Mouse (Mus musculus) CH12.LX (cell line): Measurements from ENCODE around the gene Rabac1. TPM values are rescaled to one million over a fixed set of nuclear protein-coding genes. Genes with fewer than 3 reads are reported as not detected.

ENCODE experiments used
- polyA plus RNA-seq: library from polyadenylated mRNA; unstranded; fragments of >175 nt; gene quantifications from 2 replicates; pipeline ENCODE4 v1.2.1, GENCODE M21; 2012; ENCODE audit warnings: low read depth; ENCODE audit not compliant: insufficient read length
- total RNA-seq, 2 experiments: library from RNA; depleted of rRNA; stranded (reverse); fragments of 300-350 nt in 1 of 2; fragments of >200 nt in 1 of 2; gene quantifications; 2 replicates each; pipeline ENCODE4 v1.2.3; 2012 to 2014

Rabac1 gene
- total and polyA plus RNA-seq, 3 experiments, result 44.6 to 135 (median 70.5) TPM

Other genes with a start within 250 kb of the Rabac1 start
- not detected in 2 replicates for gene Gm4763, start 245.8 kb downstream of the Rabac1 start, total RNA-seq (2012; rRNA removed)
- not detected in 2 replicates for gene Gm4763, start 245.8 kb downstream of the Rabac1 start, total RNA-seq (2014; rRNA removed)
- not detected in 2 replicates for gene Gm4763, start 245.8 kb downstream of the Rabac1 start, polyA plus RNA-seq
- gene Cd177, start 212.4 kb downstream of the Rabac1 start, total RNA-seq (2012; rRNA removed), result not detected in 2 replicates
- not detected in 2 replicates for gene Cd177, start 212.4 kb downstream of the Rabac1 start, total RNA-seq (2014; rRNA removed)
- gene Cd177, start 212.4 kb downstream of the Rabac1 start, polyA plus RNA-seq, result not detected in 2 replicates
- gene Ceacam10, start 195.5 kb downstream of the Rabac1 start, total RNA-seq (2012; rRNA removed), result 0.17 TPM in 1 of 2 replicates, not detected in the other
- not detected in 2 replicates for gene Ceacam10, start 195.5 kb downstream of the Rabac1 start, total RNA-seq (2014; rRNA removed)
- gene Ceacam10, start 195.5 kb downstream of the Rabac1 start, polyA plus RNA-seq, result not detected in 2 replicates
- gene Gm9844, start 110.5 kb downstream of the Rabac1 start, total RNA-seq (2012; rRNA removed), result 1.3 and 1.4 TPM in 2 replicates
- 19.9 and 25.1 TPM in 2 replicates for gene Gm9844, start 110.5 kb downstream of the Rabac1 start, total RNA-seq (2014; rRNA removed)
- 4.7 and 10.2 TPM in 2 replicates for gene Gm9844, start 110.5 kb downstream of the Rabac1 start, polyA plus RNA-seq
- gene Lypd4, start 102.8 kb downstream of the Rabac1 start, total RNA-seq (2012; rRNA removed), result not detected in 2 replicates
- not detected in 2 replicates for gene Lypd4, start 102.8 kb downstream of the Rabac1 start, total RNA-seq (2014; rRNA removed)
- gene Lypd4, start 102.8 kb downstream of the Rabac1 start, polyA plus RNA-seq, result not detected in 2 replicates
- gene Dmrtc2, start 102.7 kb downstream of the Rabac1 start, total RNA-seq (2012; rRNA removed), result not detected in 2 replicates
- gene Dmrtc2, start 102.7 kb downstream of the Rabac1 start, total RNA-seq (2014; rRNA removed), result not detected in 2 replicates
- gene Dmrtc2, start 102.7 kb downstream of the Rabac1 start, polyA plus RNA-seq, result not detected in 2 replicates
- gene Rps19, start 88.4 kb downstream of the Rabac1 start, total RNA-seq (2012; rRNA removed), result 4,140 and 4,169 TPM in 2 replicates
- gene Rps19, start 88.4 kb downstream of the Rabac1 start, total RNA-seq (2014; rRNA removed), result 2,094 and 2,149 TPM in 2 replicates
- gene Rps19, start 88.4 kb downstream of the Rabac1 start, polyA plus RNA-seq, result 1,720 and 1,739 TPM in 2 replicates
- gene Cd79a, start 75.4 kb downstream of the Rabac1 start, total RNA-seq (2012; rRNA removed), result 71.3 and 75.2 TPM in 2 replicates
- 46.6 and 51.8 TPM in 2 replicates for gene Cd79a, start 75.4 kb downstream of the Rabac1 start, total RNA-seq (2014; rRNA removed)
- 313 and 422 TPM in 2 replicates for gene Cd79a, start 75.4 kb downstream of the Rabac1 start, polyA plus RNA-seq
- gene Arhgef1, start 69.8 kb downstream of the Rabac1 start, total RNA-seq (2012; rRNA removed), result 37.8 and 40.2 TPM in 2 replicates
- 14.6 and 17.8 TPM in 2 replicates for gene Arhgef1, start 69.8 kb downstream of the Rabac1 start, total RNA-seq (2014; rRNA removed)
- 128 and 134 TPM in 2 replicates for gene Arhgef1, start 69.8 kb downstream of the Rabac1 start, polyA plus RNA-seq
- not detected in 2 replicates for gene Gm4881, start 28.3 kb downstream of the Rabac1 start, total RNA-seq (2012; rRNA removed)
- not detected in 2 replicates for gene Gm4881, start 28.3 kb downstream of the Rabac1 start, total RNA-seq (2014; rRNA removed)
- gene Gm4881, start 28.3 kb downstream of the Rabac1 start, polyA plus RNA-seq, result not detected in 2 replicates
- gene Atp1a3, start 33.2 kb upstream of the Rabac1 start, total RNA-seq (2012; rRNA removed), result 0.08 and 0.17 TPM in 2 replicates
- not detected in 2 replicates for gene Atp1a3, start 33.2 kb upstream of the Rabac1 start, total RNA-seq (2014; rRNA removed)
- gene Atp1a3, start 33.2 kb upstream of the Rabac1 start, polyA plus RNA-seq, result 0.15 and 0.24 TPM in 2 replicates
- gene Grik5, start 99.6 kb upstream of the Rabac1 start, total RNA-seq (2012; rRNA removed), result 0.88 and 2.1 TPM in 2 replicates
- gene Grik5, start 99.6 kb upstream of the Rabac1 start, total RNA-seq (2014; rRNA removed), result 0.80 and 1.0 TPM in 2 replicates
- gene Grik5, start 99.6 kb upstream of the Rabac1 start, polyA plus RNA-seq, result 1.5 and 2.0 TPM in 2 replicates
- 11.2 and 11.8 TPM in 2 replicates for gene Zfp574, start 99.8 kb upstream of the Rabac1 start, total RNA-seq (2012; rRNA removed)
- gene Zfp574, start 99.8 kb upstream of the Rabac1 start, total RNA-seq (2014; rRNA removed), result 2.8 and 3.4 TPM in 2 replicates
- gene Zfp574, start 99.8 kb upstream of the Rabac1 start, polyA plus RNA-seq, result 11.9 and 13.3 TPM in 2 replicates
- 28.2 and 46.1 TPM in 2 replicates for gene Pou2f2, start 207.0 kb upstream of the Rabac1 start, total RNA-seq (2012; rRNA removed)
- 7.3 and 8.9 TPM in 2 replicates for gene Pou2f2, start 207.0 kb upstream of the Rabac1 start, total RNA-seq (2014; rRNA removed)
- 72.1 and 102 TPM in 2 replicates for gene Pou2f2, start 207.0 kb upstream of the Rabac1 start, polyA plus RNA-seq
- 11.7 and 12.1 TPM in 2 replicates for gene Dedd2, start 247.9 kb upstream of the Rabac1 start, total RNA-seq (2012; rRNA removed)
- gene Dedd2, start 247.9 kb upstream of the Rabac1 start, total RNA-seq (2014; rRNA removed), result 10.7 and 13.9 TPM in 2 replicates
- gene Dedd2, start 247.9 kb upstream of the Rabac1 start, polyA plus RNA-seq, result 10.2 and 10.6 TPM in 2 replicates
- 6.5 and 7.4 TPM in 2 replicates for gene Zfp526, start 248.7 kb upstream of the Rabac1 start, total RNA-seq (2012; rRNA removed)
- gene Zfp526, start 248.7 kb upstream of the Rabac1 start, total RNA-seq (2014; rRNA removed), result 2.0 and 2.2 TPM in 2 replicates
- gene Zfp526, start 248.7 kb upstream of the Rabac1 start, polyA plus RNA-seq, result 6.5 and 7.0 TPM in 2 replicates